Mouse (Mus musculus): ENCODE measurements around the gene Bbc3.

DNA sequence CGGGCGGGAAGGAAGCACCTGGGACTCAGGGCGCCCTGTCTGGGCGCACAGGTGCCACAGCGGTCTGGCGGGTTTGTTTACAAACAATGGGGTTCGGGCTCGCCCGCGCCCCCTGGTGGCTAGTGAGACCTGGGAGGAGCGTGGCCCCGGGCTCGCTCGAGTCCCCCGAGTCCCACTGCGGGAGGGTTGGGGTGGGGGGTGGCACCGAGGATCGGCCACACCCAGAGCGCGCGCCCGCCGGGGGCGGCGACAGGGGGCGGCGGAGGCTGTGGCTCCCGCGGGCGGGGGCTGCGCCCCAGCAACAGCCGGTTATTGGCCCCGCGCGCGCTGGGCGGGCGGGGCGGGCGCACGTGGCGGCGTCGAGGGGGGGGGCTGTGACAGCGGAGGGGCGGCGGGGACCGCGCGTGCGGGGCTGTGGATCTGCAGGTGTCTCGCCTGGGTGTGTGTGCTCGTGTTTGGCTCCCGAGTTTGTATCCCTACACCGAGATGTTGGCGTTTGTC, 1.9 kb downstream of the Bbc3 start:
- TF ChIP-seq TAL1 (IDR thresholded peaks at IDR 0.05; ENCODE audit: low read length) = no peak
- no peak for TF ChIP-seq GATA1 (IDR thresholded peaks at IDR 0.05; ENCODE audit: low read length)
